Mouse (Mus musculus): ENCODE measurements at regions not wholly inside any gene's neighbourhood (a gene's known extent, or its start where the extent isn't known, plus 50 kb on each side); places are given as distances from the start of the nearest gene placed in this dataset.

DNA sequence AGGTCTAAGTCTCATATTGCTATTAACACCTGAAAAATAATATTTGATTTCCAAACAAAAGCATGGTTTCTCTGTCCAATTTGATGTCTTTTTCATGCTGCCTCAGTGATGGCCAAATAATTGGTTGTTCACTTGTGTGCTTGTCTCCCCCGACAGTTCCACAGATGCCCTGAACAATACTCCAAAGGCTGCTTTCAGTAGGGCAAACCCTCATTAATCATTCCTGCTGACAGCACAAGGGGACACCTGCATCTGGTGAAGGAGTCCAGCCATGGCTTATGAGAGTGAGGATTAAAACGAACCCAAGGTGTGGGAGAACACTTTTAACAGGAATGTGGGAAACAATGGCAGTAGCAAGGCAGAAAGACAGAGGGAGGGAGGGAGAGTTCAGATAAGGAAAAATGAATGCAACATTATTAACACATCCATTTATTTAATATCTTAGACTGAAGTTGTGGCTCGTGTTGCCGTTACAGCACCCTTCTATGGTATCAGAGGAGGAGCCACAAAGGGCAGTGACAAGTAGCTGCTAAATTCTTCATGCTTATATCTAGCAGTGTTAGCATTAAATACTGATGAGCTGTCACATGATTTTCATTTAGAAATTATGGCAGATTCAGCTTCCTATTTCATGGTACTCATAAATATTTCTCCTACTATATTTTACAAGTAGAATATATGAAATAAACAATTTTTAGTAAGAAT is 501.8 kb upstream of the Mms22l start:
- DNase-seq (ENCODE audit: low spot score in 2 of 2): no peak

- no peak for DNase-seq (ENCODE audit: low spot score in 2 of 2)
Measured at GRCm38 (mm10) chr4:24006257-24006955, 489.8 kb upstream of the Mms22l start.

DNA sequence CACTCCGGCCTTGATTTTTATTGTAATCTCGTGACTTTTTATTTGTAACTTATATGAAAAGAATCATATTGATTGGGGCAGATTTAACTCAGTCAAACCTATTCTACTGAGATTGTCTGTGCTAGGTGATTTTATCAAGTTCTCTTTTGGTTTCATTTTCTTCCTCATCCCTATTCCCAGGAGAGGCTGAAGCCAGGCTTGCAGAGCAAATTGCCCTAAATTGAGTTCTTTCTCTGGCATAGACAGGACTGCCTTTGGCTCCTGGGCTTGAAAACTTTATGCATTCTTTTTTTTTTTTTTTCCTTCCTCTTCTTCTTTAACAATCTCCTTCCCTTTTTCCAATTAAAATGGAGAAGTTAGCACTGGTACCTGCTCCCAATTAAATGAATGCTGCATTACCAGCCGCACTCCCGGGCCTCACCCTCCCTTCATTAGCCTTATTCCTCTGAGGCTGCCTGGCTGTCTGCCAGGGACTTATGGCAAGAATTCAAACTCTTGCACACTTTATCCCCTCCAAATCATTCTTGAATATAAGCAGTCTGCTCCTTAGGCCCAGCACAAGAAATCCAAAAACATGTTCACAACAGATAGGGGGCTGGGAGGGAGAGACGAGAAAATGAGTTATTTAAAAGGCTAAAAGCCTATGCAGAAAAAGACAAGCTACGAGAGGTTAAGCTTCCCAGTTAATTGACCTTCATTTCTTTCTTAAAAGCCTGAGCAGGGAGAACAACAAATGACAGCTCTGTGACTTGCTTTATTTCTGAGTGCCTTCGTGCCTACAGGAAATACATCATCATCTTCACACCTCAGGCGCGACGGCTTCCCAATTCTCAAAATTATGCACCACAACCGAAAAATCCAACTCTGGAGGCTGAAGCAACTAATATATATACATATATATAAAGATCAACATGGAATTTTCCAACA is 476.8 kb upstream of the Mms22l start:
- DNase-seq (ENCODE audit: low spot score in 2 of 2): peak; percentile 25 to 71
